In genomic region chr10:122308691-122309090, GRCm38 (mm10) we compare ENCODE assay signal across 24 mouse cellular contexts.
A peak's percentile ranks its signal among the peaks of the same experiment; 100 is the strongest.
DNase-seq lines count a peak whose midpoint lies in the region; ATAC-seq and TF ChIP-seq lines count a peak whose summit lies in the region.
"Had no signal": no experiment of that assay in that cellular context is flagged by ENCODE, and none has a peak within 500 bp of the region (broad histone marks: within the 10 kb centered on the region; RNA-seq: fewer than 3 reads in every experiment).

No protein-coding gene starts in this region.

- H3K4me1 ChIP-seq in kidney, embryonic 15.5 days: no peaks in the 10 kb centered on the region
- H3K4me1 ChIP-seq: forebrain, embryonic 15.5 days; heart, embryonic 10.5 days; hindbrain, embryonic 13.5 days; midbrain, embryonic 13.5 days; neural tube, embryonic 13.5 days had no signal

- no peak for TF ChIP-seq CTCF in Patski (IDR thresholded peaks at IDR 0.05)

- no peak overlapping the region for H3K4me2 ChIP-seq in kidney, embryonic 15.5 days
- H3K4me2 ChIP-seq: forebrain, embryonic 15.5 days; hindbrain, embryonic 13.5 days; midbrain, embryonic 13.5 days; neural tube, embryonic 13.5 days had no signal

- no peak overlapping the region for H3K9ac ChIP-seq in kidney, embryonic 15.5 days
- H3K9ac ChIP-seq: forebrain, embryonic 15.5 days; hindbrain, embryonic 13.5 days; midbrain, embryonic 13.5 days; neural tube, embryonic 13.5 days had no signal

- H3K27ac ChIP-seq in kidney, embryonic 15.5 days: no peak overlapping the region
- H3K27ac ChIP-seq: forebrain, embryonic 15.5 days; heart, embryonic 10.5 days; hindbrain, embryonic 13.5 days; left cerebral cortex, adult 2 months; midbrain, embryonic 13.5 days; neural tube, embryonic 13.5 days had no signal

- H3K36me3 ChIP-seq in kidney, embryonic 15.5 days: no peaks in the 10 kb centered on the region
- H3K36me3 ChIP-seq: forebrain, embryonic 15.5 days; heart, embryonic 10.5 days; hindbrain, embryonic 13.5 days; midbrain, embryonic 13.5 days; neural tube, embryonic 13.5 days had no signal

- POLR2A ChIA-PET in Patski (lab: Charles Lee): no interaction called here

- CTCF ChIA-PET in Patski (lab: Charles Lee): no interaction called here

- H3K4me3 ChIP-seq in kidney, embryonic 15.5 days (replicated peaks): no peak overlapping the region
- H3K4me3 ChIP-seq: forebrain, embryonic 15.5 days; heart, embryonic 10.5 days; hindbrain, embryonic 13.5 days; left cerebral cortex, adult 2 months; midbrain, embryonic 13.5 days; neural tube, embryonic 13.5 days had no signal

- intact Hi-C loops in gastrocnemius, postnatal 14 days (cut with DNase I; ENCODE audit: low total_unique reads): no loop called here

- H3K9me3 ChIP-seq in kidney, embryonic 15.5 days (replicated peaks): no peaks in the 10 kb centered on the region
- H3K9me3 ChIP-seq: forebrain, embryonic 15.5 days; heart, embryonic 10.5 days; hindbrain, embryonic 13.5 days; midbrain, embryonic 13.5 days; neural tube, embryonic 13.5 days had no signal

- peak; percentile 22 for DNase-seq in gastrocnemius, postnatal 14 days
- no peak for DNase-seq in gastrocnemius, postnatal 10 days
- DNase-seq in kidney, adult 9 months: peak; percentile 21
- DNase-seq in Patski (ENCODE audit: low read depth, low spot score): no peak
- peak; percentile 14 for DNase-seq in skeletal muscle tissue, adult 2 months (ENCODE audit: low read depth, low spot score)
- DNase-seq in right cerebral cortex, postnatal 10 days (ENCODE audit: low spot score in 2 of 2): no peak
- DNase-seq: cerebellum, adult 11 months; cerebellum, postnatal 14 days; embryo, embryonic 11 days; heart, postnatal 14 days; left cerebral cortex, postnatal 4 days; liver; lung, postnatal 14 days; right cerebral cortex, postnatal 14 days; thymus, adult 2 months had no signal

- WGBS in kidney, embryonic 15.5 days: 87% methylated on average over 3 of the region's 3 CpGs

- in situ Hi-C loops in Patski (cut with MboI; ENCODE audit: low pct_unique_long_range_greater_than_20kb): no loop called here

- ATAC-seq in kidney, embryonic 15.5 days (replicated peaks; ENCODE audit: low FRiP score): no peak
- ATAC-seq in Patski: peak; percentile 57
- ATAC-seq: activated CD4-positive, CD25-positive, alpha-beta regulatory T cell, adult 4 months; forebrain, embryonic 15.5 days; inflammation-experienced regulatory T-cells, adult 6 months; midbrain, embryonic 13.5 days had no signal

- H3K27me3 ChIP-seq in kidney, embryonic 15.5 days: no peaks in the 10 kb centered on the region
- H3K27me3 ChIP-seq in Patski: no peaks in the 10 kb centered on the region
- H3K27me3 ChIP-seq: forebrain, embryonic 15.5 days; hindbrain, embryonic 13.5 days; midbrain, embryonic 13.5 days; neural tube, embryonic 13.5 days had no signal

Comparison
In these comparisons a context has a peak if more than half of its experiments do, and no peak if none do; other contexts are left out.
1. DNase-seq: peak in gastrocnemius, postnatal 14 days (single experiment), kidney, adult 9 months (single experiment) and skeletal muscle tissue, adult 2 months (single experiment); none in gastrocnemius, postnatal 10 days (single experiment), Patski (single experiment) and right cerebral cortex, postnatal 10 days (0 of 2).